Mouse (Mus musculus) hindbrain, postnatal 0 days (tissue): ENCODE data around the gene Erc2. TPM values are rescaled to one million over a fixed set of nuclear protein-coding genes. Genes with fewer than 3 reads are reported as not detected.

Source experiments
- ATAC-seq: fragments of 200-750 bp; cut with Nextera tagmentation; 2 replicates; pipeline ENCODE4 v1.8.0; 2017; ENCODE audit warnings: mild to moderate bottlenecking, moderate TSS enrichment, moderate library complexity
- DNase-seq: peaks from one replicate; pipeline ENCODE4 v3.0.0-alpha.2; 2015; ENCODE audit warnings: low spot score
- H3K27ac ChIP-seq: fragments of 300-500 bp; sonication (generic); 2 replicates; pipeline ENCODE4 v1.5.1; 2014; ENCODE audit warnings: mild to moderate bottlenecking
- H3K27me3 ChIP-seq: fragments of 300-500 bp; sonication (generic); 2 replicates; pipeline ENCODE4 v1.6.1; 2014; ENCODE audit warnings: low read length, mixed read lengths; ENCODE audit not compliant: insufficient read depth
- H3K36me3 ChIP-seq: fragments of 300-500 bp; sonication (generic); 2 replicates; pipeline ENCODE4 v1.6.1; 2014; ENCODE audit warnings: low read length, mixed read lengths; ENCODE audit not compliant: insufficient read depth
- H3K4me1 ChIP-seq: fragments of 300-500 bp; sonication (generic); 2 replicates; pipeline ENCODE4 v1.6.1; 2014; ENCODE audit warnings: antibody characterized with exemption, low read length, mixed read lengths; ENCODE audit not compliant: insufficient read depth
- H3K4me2 ChIP-seq: fragments of 300-500 bp; sonication (generic); 2 replicates; pipeline ENCODE4 v1.6.1; 2014; ENCODE audit warnings: low read depth, mild to moderate bottlenecking, low read length, moderate library complexity, mixed read lengths
- H3K4me3 ChIP-seq: fragments of 300-500 bp; sonication (generic); 2 replicates; pipeline ENCODE4 v1.5.1; 2014; ENCODE audit warnings: low read length
- H3K9ac ChIP-seq: fragments of 300-500 bp; sonication (generic); replicated peaks from 2 replicates; pipeline ENCODE4 v1.6.1; 2014; ENCODE audit warnings: mild to moderate bottlenecking, low read length, moderate library complexity, mixed read lengths
- H3K9me3 ChIP-seq: fragments of 300-500 bp; sonication (generic); 2 replicates; pipeline ENCODE4 v1.6.1; 2016; ENCODE audit warnings: low read length, mixed read lengths
- CTCF ChIP-seq: IDR thresholded peaks from 2 replicates; pipeline ENCODE4 v1.5.1; 2016; ENCODE audit warnings: antibody characterized with exemption, control low read depth, low read depth
- WGBS: fragments of 180-500 bp; shearing (Covaris S2); extraction: QIAGEN DNeasy Blood & Tissue Kit; methylation state at CpG from one replicate; pipeline ENCODE4 v1.1.7; 2014; 5-methylcytosine and 5-hydroxymethylcytosine counted together
- polyA plus RNA-seq: library from polyadenylated mRNA; unstranded; fragments of >200 nt; fragmentation: Nextera tagmentation; extraction: Ambion mirVana; gene quantifications from 2 replicates; pipeline ENCODE4 v1.2.1, GENCODE M21; 2015
- total RNA-seq: library from RNA; depleted of rRNA; stranded (reverse); fragments of >200 nt; gene quantifications from 2 replicates; pipeline ENCODE4 v1.2.3, GENCODE M21; 2014

Erc2 gene
- total and polyA plus RNA-seq, 2 experiments from 2014 or later, result 71.0 to 104 TPM

- peak overlapping the region; percentile 23 for H3K4me2 ChIP-seq
- 10% methylated on average over 18 of the region's 18 CpGs for WGBS
- peak; percentile 91 for ATAC-seq
- H3K27me3 ChIP-seq, result no peaks in the 10 kb centered on the region
- peak overlapping the region; percentile 61; the same call in 1 of the 2 replicates for H3K27ac ChIP-seq
- no peaks in the 10 kb centered on the region for H3K9me3 ChIP-seq
- no peaks in the 10 kb centered on the region for H3K4me1 ChIP-seq
- no peak for TF ChIP-seq CTCF
- no peaks in the 10 kb centered on the region for H3K36me3 ChIP-seq
- no peak overlapping the region for H3K9ac ChIP-seq
- peak; percentile 74 for DNase-seq
- no peak overlapping the region for H3K4me3 ChIP-seq
Observed at GRCm38 (mm10) chr14:28057885-28058860, 435.9 kb downstream of the Erc2 start.

GRCm38 (mm10) chr14:28060891-28061290 is 438.7 kb downstream of the Erc2 start:
- no peak for TF ChIP-seq CTCF
- Histone ChIP-seq H3K9me3 (no peaks in the 10 kb centered on the region), H3K27ac (no peak overlapping the region), H3K4me3 (no peak overlapping the region), H3K9ac (no peak overlapping the region), H3K36me3 (no peaks in the 10 kb centered on the region), H3K4me2 (no peak overlapping the region), H3K27me3 (no peaks in the 10 kb centered on the region), H3K4me1 (no peaks in the 10 kb centered on the region)
- ATAC-seq, result no peak
- no peak for DNase-seq
- WGBS, result 67% methylated on average over 4 of the region's 4 CpGs

GRCm38 (mm10) chr14:28061649-28062375 is 439.6 kb downstream of the Erc2 start:
- H3K27ac ChIP-seq, result no peak overlapping the region
- no peaks in the 10 kb centered on the region for H3K36me3 ChIP-seq
- ATAC-seq (no peak), DNase-seq (no peak)
- no peaks in the 10 kb centered on the region for H3K9me3 ChIP-seq
- WGBS, result 78% methylated on average over 3 of the region's 3 CpGs
- H3K4me2 ChIP-seq, result no peak overlapping the region
- H3K4me3 ChIP-seq, result no peak overlapping the region
- H3K27me3 ChIP-seq, result no peaks in the 10 kb centered on the region
- no peaks in the 10 kb centered on the region for H3K4me1 ChIP-seq
- no peak overlapping the region for H3K9ac ChIP-seq
- no peak for TF ChIP-seq CTCF

- Histone ChIP-seq H3K9me3 (no peaks in the 10 kb centered on the region), H3K27ac (no peak overlapping the region), H3K4me2 (no peak overlapping the region), H3K27me3 (no peaks in the 10 kb centered on the region), H3K9ac (no peak overlapping the region), H3K36me3 (no peaks in the 10 kb centered on the region), H3K4me3 (no peak overlapping the region), H3K4me1 (peaks cover 5% of the 10 kb centered on the region; the same call in 1 of the 2 replicates)
- DNase-seq (no peak), ATAC-seq (no peak)
- WGBS, result 28% methylated on average over 12 of the region's 12 CpGs
- no peak for TF ChIP-seq CTCF
Observed at GRCm38 (mm10) chr14:28068021-28068420, 445.8 kb downstream of the Erc2 start.

GRCm38 (mm10) chr14:28069826-28070225 is 447.6 kb downstream of the Erc2 start:
- H3K36me3 ChIP-seq, result no peaks in the 10 kb centered on the region
- H3K4me3 ChIP-seq, result no peak overlapping the region
- H3K4me2 ChIP-seq, result no peak overlapping the region
- peaks cover 5% of the 10 kb centered on the region; the same call in 1 of the 2 replicates for H3K4me1 ChIP-seq
- TF ChIP-seq CTCF, result no peak
- H3K9me3 ChIP-seq, result no peaks in the 10 kb centered on the region
- no peaks in the 10 kb centered on the region for H3K27me3 ChIP-seq
- H3K27ac ChIP-seq, result no peak overlapping the region
- no peak overlapping the region for H3K9ac ChIP-seq
- ATAC-seq (no peak), DNase-seq (no peak)
- 92% methylated on average over 2 of the region's 2 CpGs for WGBS

- no peak overlapping the region for H3K4me2 ChIP-seq
- H3K9me3 ChIP-seq, result no peaks in the 10 kb centered on the region
- ATAC-seq, result no peak
- no peaks in the 10 kb centered on the region for H3K27me3 ChIP-seq
- no peak overlapping the region for H3K9ac ChIP-seq
- no peak overlapping the region for H3K27ac ChIP-seq
- no peaks in the 10 kb centered on the region for H3K36me3 ChIP-seq
- H3K4me1 ChIP-seq, result peaks cover 5% of the 10 kb centered on the region; the same call in 1 of the 2 replicates
- no peak for TF ChIP-seq CTCF
- no peak overlapping the region for H3K4me3 ChIP-seq
- DNase-seq, result no peak
- WGBS, result 86% methylated on average over 3 of the region's 3 CpGs
Observed at GRCm38 (mm10) chr14:28072561-28072960, 450.3 kb downstream of the Erc2 start.
